Comparison of ENCODE assay signal across 11 mouse cellular contexts in genomic region chr16:39709387-39710039, GRCm38 (mm10).
"Had no signal": no experiment of that assay in that cellular context is flagged by ENCODE, and none has a peak within 500 bp of the region (broad histone marks: within the 10 kb centered on the region; RNA-seq: fewer than 3 reads in every experiment).

No protein-coding gene starts in this region.

- H3K27ac ChIP-seq: intestine, embryonic 15.5 days; left cerebral cortex, adult 2 months; limb, embryonic 10.5 days; midbrain, embryonic 13.5 days; neural tube, embryonic 13.5 days had no signal

- ATAC-seq: intestine, embryonic 15.5 days; midbrain, embryonic 13.5 days had no signal

- H3K9ac ChIP-seq: intestine, embryonic 15.5 days; lung, embryonic 14.5 days; midbrain, embryonic 13.5 days; neural tube, embryonic 13.5 days had no signal

- H3K4me3 ChIP-seq: intestine, embryonic 15.5 days; left cerebral cortex, adult 2 months; limb, embryonic 10.5 days; midbrain, embryonic 13.5 days; neural tube, embryonic 13.5 days had no signal

- H3K36me3 ChIP-seq: intestine, embryonic 15.5 days; limb, embryonic 10.5 days; midbrain, embryonic 13.5 days; neural tube, embryonic 13.5 days had no signal

- H3K27me3 ChIP-seq: intestine, embryonic 15.5 days; midbrain, embryonic 13.5 days; neural tube, embryonic 13.5 days had no signal

- H3K9me3 ChIP-seq: intestine, embryonic 15.5 days; limb, embryonic 10.5 days; midbrain, embryonic 13.5 days; neural tube, embryonic 13.5 days had no signal

- H3K4me1 ChIP-seq: intestine, embryonic 15.5 days; limb, embryonic 10.5 days had no signal

- H3K4me2 ChIP-seq: intestine, embryonic 15.5 days; liver, embryonic 11.5 days; lung, embryonic 14.5 days; midbrain, embryonic 13.5 days; neural tube, embryonic 13.5 days had no signal

- DNase-seq: lung, embryonic 14.5 days; lung, postnatal 10 days; lung, postnatal 4 days; right cerebral cortex, postnatal 25 days; thymus, postnatal 36 days had no signal
